Mouse (Mus musculus): ENCODE measurements around the gene Fcgr2b. TPM values are rescaled to one million over a fixed set of nuclear protein-coding genes. Genes with fewer than 3 reads are reported as not detected.
"Not testable (repeated sequence)": the region's sequence is repeated elsewhere in the genome, so short reads cannot be mapped to it uniquely, and the experiment has no call there.

Gene Fcgr2b
- polyA plus RNA-seq, 1 experiment from 2014 or later: 0.34 TPM

GRCm38 (mm10) chr1:170997756-170998655 lies 21.7 kb upstream of the Fcgr2b start:
- Histone ChIP-seq H3K4me1 (replicated peaks) (no peaks in the 10 kb centered on the region), H3K36me3 (no peaks in the 10 kb centered on the region), H3K4me2 (peak overlapping the region; percentile 32), H3K27ac (no peak overlapping the region), H3K4me3 (replicated peaks) (0 out of 2 replicates have a peak overlapping the region, but pooled peaks have one; percentile 2), H3K9me3 (no peaks in the 10 kb centered on the region), H3K9ac (replicated peaks) (no peak overlapping the region), H3K27me3 (no peaks in the 10 kb centered on the region; the same call in 1 of the 2 replicates)
- no peak for ATAC-seq (ENCODE audit: insufficient number of reproducible peaks, insufficient read depth, low FRiP score, low TSS enrichment, low read depth)
- WGBS: 63% methylated on average over 21 of the region's 21 CpGs

DNA sequence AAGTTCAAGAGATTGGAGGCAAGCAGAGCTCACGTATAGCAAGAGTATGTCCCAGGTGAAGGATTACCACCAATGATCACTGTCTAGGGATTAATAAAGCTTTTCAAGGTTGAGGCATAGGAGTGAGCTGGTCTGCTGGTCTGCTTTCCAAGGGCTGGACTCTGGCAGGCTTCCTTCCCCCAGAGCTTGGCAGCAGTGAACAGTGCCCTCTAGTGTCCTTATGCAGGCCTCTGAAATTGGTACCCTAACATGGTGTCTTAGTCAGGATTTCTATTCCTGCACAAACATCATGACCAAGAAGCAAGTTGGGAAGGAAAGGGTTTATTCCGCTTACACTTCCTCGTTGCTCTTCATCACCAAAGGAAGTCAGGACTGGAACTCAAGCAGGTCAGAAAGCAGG lies 20.4 kb upstream of the Fcgr2b start:
- Histone ChIP-seq H3K27me3 (no peaks in the 10 kb centered on the region; the same call in 1 of the 2 replicates), H3K4me1 (replicated peaks) (no peaks in the 10 kb centered on the region), H3K36me3 (no peaks in the 10 kb centered on the region), H3K4me2 (no peak overlapping the region), H3K9ac (replicated peaks) (no peak overlapping the region), H3K4me3 (replicated peaks) (no peak overlapping the region), H3K9me3 (no peaks in the 10 kb centered on the region), H3K27ac (no peak overlapping the region)
- WGBS: 55% methylated on average over 3 of the region's 3 CpGs
- ATAC-seq (ENCODE audit: insufficient number of reproducible peaks, insufficient read depth, low FRiP score, low TSS enrichment, low read depth): no peak

GRCm38 (mm10) chr1:170996034-170996433 lies 19.7 kb upstream of the Fcgr2b start:
- Histone ChIP-seq H3K4me2 (no peak overlapping the region), H3K27ac (no peak overlapping the region), H3K9ac (replicated peaks) (no peak overlapping the region), H3K4me3 (replicated peaks) (no peak overlapping the region), H3K36me3 (no peaks in the 10 kb centered on the region), H3K4me1 (replicated peaks) (no peaks in the 10 kb centered on the region), H3K9me3 (no peaks in the 10 kb centered on the region), H3K27me3 (no peaks in the 10 kb centered on the region; the same call in 1 of the 2 replicates)
- ATAC-seq (ENCODE audit: insufficient number of reproducible peaks, insufficient read depth, low FRiP score, low TSS enrichment, low read depth): no peak
- WGBS: 80% methylated on average over 3 of the region's 3 CpGs

DNA sequence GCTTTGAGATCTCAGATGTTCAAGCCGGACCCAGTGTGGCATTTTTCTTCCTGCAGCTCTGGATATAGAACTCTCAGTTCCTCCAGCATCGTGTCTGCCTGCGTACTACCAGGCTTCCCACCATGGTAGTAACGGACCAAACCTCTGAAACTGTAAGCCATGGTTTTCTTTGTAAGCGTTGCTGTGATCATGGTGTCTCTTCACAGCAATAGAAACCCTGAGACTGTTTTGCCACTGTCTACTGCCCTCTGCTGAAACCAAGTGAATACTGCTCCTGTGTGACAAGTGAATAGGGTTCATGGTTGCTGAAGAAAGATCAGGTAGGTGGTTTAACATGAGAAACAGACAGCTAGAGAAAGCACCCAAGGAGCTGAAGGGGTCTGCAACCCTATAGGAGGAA lies 16.2 kb upstream of the Fcgr2b start:
- no peak for ATAC-seq (ENCODE audit: insufficient number of reproducible peaks, insufficient read depth, low FRiP score, low TSS enrichment, low read depth)
- no peak overlapping the region for H3K4me2 ChIP-seq
- WGBS: 68% methylated on average over 5 of the region's 5 CpGs
- no peaks in the 10 kb centered on the region for H3K9me3 ChIP-seq
- H3K4me3 ChIP-seq (replicated peaks): no peak overlapping the region
- no peak overlapping the region for H3K27ac ChIP-seq
- 0 out of 2 replicates have a peak, but pooled peaks cover 3% of the 10 kb centered on the region for H3K27me3 ChIP-seq
- H3K36me3 ChIP-seq: no peaks in the 10 kb centered on the region
- no peaks in the 10 kb centered on the region for H3K4me1 ChIP-seq (replicated peaks)
- no peak overlapping the region for H3K9ac ChIP-seq (replicated peaks)

DNA sequence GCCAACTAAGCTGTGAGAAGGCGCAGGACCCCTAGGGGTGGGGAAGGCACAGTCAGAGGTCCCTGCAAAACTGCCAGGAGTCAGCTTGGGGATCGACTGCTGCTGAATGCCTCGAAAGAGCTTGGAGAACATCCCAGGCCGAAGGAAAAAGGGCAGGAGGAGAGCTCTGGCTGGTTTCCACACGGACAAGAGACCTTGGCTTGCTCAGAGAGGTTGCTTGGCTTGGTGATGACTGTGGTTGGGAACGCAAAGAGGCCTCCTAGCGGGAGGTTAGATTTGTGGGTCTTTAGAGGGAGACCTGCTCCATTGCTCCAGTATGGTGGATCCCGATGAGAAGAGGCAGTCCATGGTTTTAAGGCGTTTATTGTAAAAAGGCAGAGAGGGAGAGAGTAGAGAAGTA lies 13.3 kb upstream of the Fcgr2b start:
- 73% methylated on average over 9 of the region's 9 CpGs for WGBS
- Histone ChIP-seq H3K4me3 (replicated peaks) (no peak overlapping the region), H3K4me1 (replicated peaks) (no peaks in the 10 kb centered on the region), H3K9ac (replicated peaks) (no peak overlapping the region), H3K4me2 (no peak overlapping the region), H3K9me3 (no peaks in the 10 kb centered on the region), H3K27me3 (0 out of 2 replicates have a peak, but pooled peaks cover 3% of the 10 kb centered on the region), H3K27ac (no peak overlapping the region), H3K36me3 (no peaks in the 10 kb centered on the region)
- no peak for ATAC-seq (ENCODE audit: insufficient number of reproducible peaks, insufficient read depth, low FRiP score, low TSS enrichment, low read depth)

DNA sequence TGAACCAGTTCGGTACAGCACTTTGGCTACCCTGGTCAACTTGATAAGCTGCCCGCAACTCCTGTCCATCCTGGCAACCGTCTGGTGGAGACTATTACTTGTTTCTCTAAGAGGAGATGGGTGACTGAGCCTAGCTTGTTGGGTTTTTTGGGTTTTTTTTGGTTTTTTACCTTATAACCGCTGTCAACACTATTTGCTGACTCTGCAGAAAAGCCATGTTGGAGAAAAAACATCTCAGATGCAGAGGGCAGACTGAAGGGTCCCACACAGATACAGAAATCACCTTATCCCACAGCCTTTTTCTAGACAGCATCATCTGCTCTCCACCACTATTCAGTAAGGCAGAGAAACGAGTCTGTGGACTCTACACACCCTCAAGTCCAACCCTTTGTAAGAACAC lies 9.5 kb upstream of the Fcgr2b start:
- WGBS: 84% methylated on average over 5 of the region's 5 CpGs
- H3K4me3 ChIP-seq (replicated peaks): no peak overlapping the region
- no peaks in the 10 kb centered on the region for H3K4me1 ChIP-seq (replicated peaks)
- H3K4me2 ChIP-seq: no peak overlapping the region
- H3K9me3 ChIP-seq: no peaks in the 10 kb centered on the region
- H3K27me3 ChIP-seq: 0 out of 2 replicates have a peak, but pooled peaks cover 3% of the 10 kb centered on the region
- ATAC-seq (ENCODE audit: insufficient number of reproducible peaks, insufficient read depth, low FRiP score, low TSS enrichment, low read depth): no peak
- H3K27ac ChIP-seq: no peak overlapping the region
- H3K9ac ChIP-seq (replicated peaks): no peak overlapping the region
- H3K36me3 ChIP-seq: no peaks in the 10 kb centered on the region

DNA sequence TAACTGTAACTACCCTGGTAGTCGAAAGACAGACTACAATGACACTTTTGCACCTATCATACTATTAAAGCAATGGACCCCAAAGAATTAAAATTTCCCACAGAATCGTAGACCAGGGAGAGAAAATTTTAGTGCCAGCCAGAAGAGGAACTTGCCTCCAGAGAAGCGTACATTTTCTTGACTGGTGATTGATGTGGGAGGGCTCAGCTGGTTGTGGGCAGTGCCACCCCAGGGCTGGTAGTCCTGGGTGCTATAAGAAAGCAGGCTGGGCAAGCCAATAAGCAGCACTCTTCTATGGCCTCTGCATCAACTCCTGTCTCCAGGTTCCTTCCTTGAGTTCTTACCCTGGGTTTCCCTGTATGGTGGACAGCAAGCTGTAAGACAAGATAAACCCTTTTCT lies 8.7 kb upstream of the Fcgr2b start:
- ATAC-seq (ENCODE audit: insufficient number of reproducible peaks, insufficient read depth, low FRiP score, low TSS enrichment, low read depth): no peak
- WGBS: 73% methylated on average over 3 of the region's 3 CpGs
- H3K36me3 ChIP-seq: no peaks in the 10 kb centered on the region
- no peaks in the 10 kb centered on the region for H3K9me3 ChIP-seq
- H3K4me2 ChIP-seq: no peak overlapping the region
- 0 out of 2 replicates have a peak, but pooled peaks cover 3% of the 10 kb centered on the region for H3K27me3 ChIP-seq
- H3K4me1 ChIP-seq (replicated peaks): no peaks in the 10 kb centered on the region
- no peak overlapping the region for H3K27ac ChIP-seq
- H3K4me3 ChIP-seq (replicated peaks): no peak overlapping the region
- no peak overlapping the region for H3K9ac ChIP-seq (replicated peaks)

DNA sequence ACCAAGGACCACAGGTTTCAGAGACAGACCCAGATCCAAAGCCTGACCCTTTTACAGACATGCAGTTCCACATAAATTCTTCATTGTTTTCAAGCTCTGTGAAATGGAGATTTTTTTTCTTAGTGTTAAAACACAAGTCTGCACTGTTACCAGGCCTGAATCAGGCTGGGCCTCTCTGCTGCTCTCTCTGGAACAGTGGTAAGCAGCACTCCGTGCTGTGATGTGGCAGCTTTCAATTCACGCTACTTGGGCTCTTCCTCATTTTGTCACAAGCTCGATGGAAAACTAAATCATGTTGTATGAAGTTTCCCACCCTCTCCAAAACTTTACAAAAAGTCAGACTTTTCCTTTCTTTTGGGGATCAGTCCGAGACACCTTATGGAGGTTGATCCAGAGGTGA lies 6.7 kb upstream of the Fcgr2b start:
- no peak overlapping the region for H3K4me2 ChIP-seq
- no peak overlapping the region for H3K4me3 ChIP-seq (replicated peaks)
- no peak for ATAC-seq (ENCODE audit: insufficient number of reproducible peaks, insufficient read depth, low FRiP score, low TSS enrichment, low read depth)
- WGBS: 78% methylated on average over 4 of the region's 4 CpGs
- no peaks in the 10 kb centered on the region for H3K27me3 ChIP-seq
- H3K4me1 ChIP-seq (replicated peaks): no peaks in the 10 kb centered on the region
- no peak overlapping the region for H3K27ac ChIP-seq
- H3K9me3 ChIP-seq: no peaks in the 10 kb centered on the region
- H3K9ac ChIP-seq (replicated peaks): no peak overlapping the region
- H3K36me3 ChIP-seq: no peaks in the 10 kb centered on the region

DNA sequence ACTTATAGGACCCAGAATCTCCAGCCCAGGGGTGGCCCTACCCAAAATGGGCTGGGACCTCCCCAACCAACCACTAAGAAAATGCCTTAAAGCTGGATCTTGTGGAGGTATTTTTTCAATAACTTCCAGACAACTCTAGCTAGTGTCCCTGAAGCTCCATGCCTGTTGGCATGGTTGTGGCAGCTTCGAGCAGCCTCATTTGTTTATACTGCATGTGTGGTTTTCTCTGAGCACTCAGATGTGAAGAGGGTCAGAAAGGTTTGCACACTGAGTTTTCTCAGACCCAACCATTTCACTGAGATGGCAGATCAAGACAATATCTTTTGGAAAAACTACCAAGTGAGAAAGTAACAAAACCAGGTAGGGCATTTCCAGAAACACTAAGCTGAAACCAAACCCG lies 6.0 kb upstream of the Fcgr2b start:
- Histone ChIP-seq H3K36me3 (no peaks in the 10 kb centered on the region), H3K9ac (replicated peaks) (no peak overlapping the region), H3K4me1 (replicated peaks) (no peaks in the 10 kb centered on the region), H3K27ac (no peak overlapping the region), H3K27me3 (no peaks in the 10 kb centered on the region), H3K4me3 (replicated peaks) (no peak overlapping the region), H3K4me2 (no peak overlapping the region), H3K9me3 (no peaks in the 10 kb centered on the region)
- no peak for ATAC-seq (ENCODE audit: insufficient number of reproducible peaks, insufficient read depth, low FRiP score, low TSS enrichment, low read depth)
- WGBS: 78% methylated on average over 2 of the region's 2 CpGs

- H3K36me3 ChIP-seq; H3K9me3 ChIP-seq; H3K4me1 ChIP-seq (replicated peaks); H3K27ac ChIP-seq; H3K4me2 ChIP-seq; H3K4me3 ChIP-seq (replicated peaks); ATAC-seq (ENCODE audit: insufficient number of reproducible peaks, insufficient read depth, low FRiP score, low TSS enrichment, low read depth); H3K9ac ChIP-seq (replicated peaks); H3K27me3 ChIP-seq: not testable (repeated sequence)
- 72% methylated on average over 1 of the region's 1 CpGs for WGBS
Observed at GRCm38 (mm10) chr1:170981679-170982078, 5.3 kb upstream of the Fcgr2b start.

DNA sequence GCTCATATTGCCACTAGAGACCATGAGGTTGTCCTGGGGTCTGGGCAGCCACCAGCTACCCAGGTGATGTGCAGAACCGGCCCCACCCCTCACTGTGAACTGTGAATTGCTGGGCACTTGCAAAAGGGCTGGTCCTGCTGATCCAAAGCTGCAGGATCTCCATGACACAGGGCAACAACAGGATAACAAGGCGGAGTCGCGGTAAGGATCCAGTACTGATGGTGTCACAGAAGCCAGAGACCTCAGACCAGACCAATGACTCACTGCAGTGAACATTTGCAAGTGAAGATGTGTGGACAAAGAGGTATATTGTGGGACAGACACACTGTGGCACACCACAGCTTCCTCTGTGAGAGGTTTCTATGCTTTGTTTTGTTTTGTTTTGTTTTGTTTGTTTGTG lies 2.3 kb upstream of the Fcgr2b start:
- H3K4me1 ChIP-seq (replicated peaks): no peaks in the 10 kb centered on the region
- WGBS: 74% methylated on average over 4 of the region's 4 CpGs
- H3K27ac ChIP-seq: no peak overlapping the region
- H3K27me3 ChIP-seq: no peaks in the 10 kb centered on the region
- no peak overlapping the region for H3K4me2 ChIP-seq
- H3K9ac ChIP-seq (replicated peaks): no peak overlapping the region
- H3K36me3 ChIP-seq: no peaks in the 10 kb centered on the region
- H3K9me3 ChIP-seq: no peaks in the 10 kb centered on the region
- no peak for ATAC-seq (ENCODE audit: insufficient number of reproducible peaks, insufficient read depth, low FRiP score, low TSS enrichment, low read depth)
- H3K4me3 ChIP-seq (replicated peaks): no peak overlapping the region

DNA sequence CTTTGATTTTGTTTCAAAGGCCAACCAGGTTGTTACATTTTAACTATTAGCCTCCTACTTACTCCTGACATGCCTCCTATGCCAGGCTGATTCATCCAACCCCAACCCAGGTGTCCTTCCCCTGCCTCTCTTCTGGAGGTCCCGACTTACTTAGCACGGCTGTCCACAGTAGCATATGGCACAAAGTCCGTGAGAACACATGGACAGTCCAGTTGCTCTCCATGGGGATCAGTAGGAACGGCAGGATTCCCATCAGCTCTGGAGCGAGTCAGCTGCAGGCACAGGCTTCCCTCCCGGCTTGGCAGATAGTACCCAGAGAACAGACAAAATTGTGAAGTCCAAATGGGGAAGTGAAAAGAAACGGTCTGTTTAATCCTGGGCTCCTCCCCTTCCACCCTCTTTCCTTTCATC lies 591 bp downstream of the Fcgr2b start:
- H3K36me3 ChIP-seq: no peaks in the 10 kb centered on the region
- H3K27me3 ChIP-seq: no peaks in the 10 kb centered on the region
- no peaks in the 10 kb centered on the region for H3K4me1 ChIP-seq (replicated peaks)
- no peak overlapping the region for H3K4me3 ChIP-seq (replicated peaks)
- 69% methylated on average over 7 of the region's 7 CpGs for WGBS
- no peak for ATAC-seq (ENCODE audit: insufficient number of reproducible peaks, insufficient read depth, low FRiP score, low TSS enrichment, low read depth)
- H3K27ac ChIP-seq: no peak overlapping the region
- H3K4me2 ChIP-seq: no peak overlapping the region
- no peak overlapping the region; the same call in 1 of the 2 replicates for H3K9ac ChIP-seq (replicated peaks)
- H3K9me3 ChIP-seq: no peaks in the 10 kb centered on the region

Measured in limb, embryonic 12.5 days (tissue).